Mouse (Mus musculus) lung, adult 2 months (tissue): ENCODE measurements at regions not wholly inside any gene's neighbourhood (a gene's known extent, or its start where the extent isn't known, plus 50 kb on each side); places are given as distances from the start of the nearest gene placed in this dataset.

Experiments
- CTCF ChIP-seq: fragments of 200-500 bp; IDR thresholded peaks from 2 replicates; pipeline ENCODE4 v1.5.1; 2011; ENCODE audit warnings: mild to moderate bottlenecking, low read length, control low read depth; ENCODE audit not compliant: insufficient read depth
- POLR2A ChIP-seq: fragments of 200-500 bp; IDR thresholded peaks from 2 replicates; pipeline ENCODE4 v1.6.1; 2011; ENCODE audit warnings: low read depth, mild to moderate bottlenecking, control low read depth, low read length, borderline replicate concordance; ENCODE audit errors: extremely low read depth

- TF ChIP-seq CTCF (no peak), POLR2A (no peak)
Measured at GRCm38 (mm10) chr2:114259539-114259938, 58.3 kb upstream of the Zfp770 start.
